In genomic region chr3:86894491-86894890, GRCm38 (mm10) we compare ENCODE assay signal across 21 mouse cellular contexts. TPM values are rescaled to one million over a fixed set of nuclear protein-coding genes. Genes with fewer than 3 reads are reported as not detected.
DNase-seq lines count a peak whose midpoint lies in the region; ATAC-seq and TF ChIP-seq lines count a peak whose summit lies in the region.
"Had no signal": no experiment of that assay in that cellular context is flagged by ENCODE, and none has a peak within 500 bp of the region (broad histone marks: within the 10 kb centered on the region; RNA-seq: fewer than 3 reads in every experiment).

No protein-coding gene starts in this region.

- peak; percentile 33; the same call in 1 of the 2 replicates for TF ChIP-seq EP300 in CH12.LX (IDR thresholded peaks at IDR 0.05; ENCODE audit: low read length)

- no peak overlapping the region for H3K4me2 ChIP-seq in CH12.LX (ENCODE audit: insufficient read depth, low read depth, poor library complexity, severe bottlenecking)
- no peak overlapping the region for H3K4me2 ChIP-seq in hindbrain, embryonic 13.5 days
- H3K4me2 ChIP-seq: liver, embryonic 13.5 days; midbrain, embryonic 11.5 days had no signal

- H3K9ac ChIP-seq in CH12.LX (ENCODE audit: insufficient read depth, low read depth), result no peak overlapping the region
- no peak overlapping the region for H3K9ac ChIP-seq in hindbrain, embryonic 13.5 days
- H3K9ac ChIP-seq: liver, embryonic 13.5 days had no signal

- H3K9me3 ChIP-seq in CH12.LX (replicated peaks; ENCODE audit: low read length), result peaks cover 3% of the 10 kb centered on the region
- H3K9me3 ChIP-seq in hindbrain, embryonic 13.5 days, result no peaks in the 10 kb centered on the region
- H3K9me3 ChIP-seq: G1E; limb, embryonic 10.5 days; liver, embryonic 13.5 days had no signal

- no peak for TF ChIP-seq CTCF in lung, adult 2 months (IDR thresholded peaks at IDR 0.05; ENCODE audit: insufficient read depth, low read length)
- TF ChIP-seq CTCF in CH12.LX (conservative IDR thresholded peaks at IDR 0.05 in 1 of 2, IDR thresholded peaks at IDR 0.05 in 1 of 2; ENCODE audit: low read depth in 2 of 2, low read length in 2 of 2), result no peak

- no peaks in the 10 kb centered on the region for H3K27me3 ChIP-seq in CH12.LX (replicated peaks)
- H3K27me3 ChIP-seq in hindbrain, embryonic 13.5 days, result no peaks in the 10 kb centered on the region
- H3K27me3 ChIP-seq: liver, embryonic 13.5 days had no signal

- TF ChIP-seq RAD21 in CH12.LX (IDR thresholded peaks at IDR 0.05; ENCODE audit: low read depth, low read length), result no peak; the same call in 1 of the 2 replicates

- DNase-seq in lung, postnatal 25 days (ENCODE audit: low spot score), result peak; percentile 23
- no peak for DNase-seq in lung, adult 2 months
- DNase-seq in CH12.LX (ENCODE audit: extremely low read depth), result peak; percentile 77
- DNase-seq in skeletal muscle tissue, adult 2 months (ENCODE audit: low read depth, low spot score), result peak; percentile 1
- DNase-seq in adrenal gland, postnatal 4 days (ENCODE audit: low spot score in 2 of 2), result no peak
- DNase-seq: adrenal gland, postnatal 25 days; cerebellum, adult 18-20 months; cerebellum, postnatal 36 days; gastrocnemius, postnatal 10 days; heart, adult 2 months; heart, postnatal 4 days; kidney, postnatal 14 days; liver, embryonic 13.5 days had no signal

- in situ Hi-C loops in CH12.LX (cut with MboI; ENCODE audit: low pct_ligation_motif_present, low pct_unique_long_range_greater_than_20kb, low sequenced_read_pairs), result no loop called here

- H3K27ac ChIP-seq in CH12.LX (ENCODE audit: insufficient read depth, low read depth), result no peak overlapping the region
- no peak overlapping the region for H3K27ac ChIP-seq in hindbrain, embryonic 13.5 days
- H3K27ac ChIP-seq: heart, adult 2 months; hindbrain, postnatal 0 days; limb, embryonic 10.5 days; liver, embryonic 13.5 days had no signal

- TF ChIP-seq POLR2A in lung, adult 2 months (IDR thresholded peaks at IDR 0.05; ENCODE audit: borderline replicate concordance, extremely low read depth, low read depth, low read length), result no peak
- TF ChIP-seq POLR2A in CH12.LX (IDR thresholded peaks at IDR 0.05; ENCODE audit: low read depth, low read length), result no peak

- ATAC-seq in granulocyte monocyte progenitor cell, adult 5-6 weeks (replicated peaks; ENCODE audit: poor library complexity, severe bottlenecking), result peak; percentile 99
- ATAC-seq in hindbrain, embryonic 13.5 days (ENCODE audit: low FRiP score), result no peak
- ATAC-seq: CD4-positive, CD25-positive, alpha-beta regulatory T cell, adult 4 months; hindbrain, postnatal 0 days; intestine, postnatal 0 days had no signal

- H3K4me1 ChIP-seq in lung, adult 2 months (ENCODE audit: control insufficient read depth, insufficient read depth, low read length), result no peaks in the 10 kb centered on the region
- H3K4me1 ChIP-seq in CH12.LX (ENCODE audit: control insufficient read depth in 1 of 2, insufficient read depth in 2 of 2), result peaks cover 5 to 15% of the 10 kb centered on the region in 2 experiments; a peak in 3 of 4 replicates
- H3K4me1 ChIP-seq in hindbrain, embryonic 13.5 days (replicated peaks), result peaks cover 25% of the 10 kb centered on the region
- H3K4me1 ChIP-seq: liver, embryonic 13.5 days had no signal

- H3K4me3 ChIP-seq in lung, adult 2 months (replicated peaks; ENCODE audit: extremely low read depth, low read depth, low read length), result no peak overlapping the region
- no peak overlapping the region for H3K4me3 ChIP-seq in CH12.LX (replicated peaks in 1 of 3; ENCODE audit: low read depth in 2 of 3, low read length in 2 of 3, poor library complexity in 1 of 3)
- H3K4me3 ChIP-seq in hindbrain, embryonic 13.5 days, result no peak overlapping the region
- H3K4me3 ChIP-seq: heart, adult 2 months; limb, embryonic 10.5 days; liver, embryonic 13.5 days had no signal

- H3K79me2 ChIP-seq in CH12.LX (replicated peaks; ENCODE audit: control insufficient read depth, extremely low read depth, insufficient read depth, poor library complexity, severe bottlenecking), result no peaks in the 10 kb centered on the region

- WGBS in lung, adult 2 months, result 72% methylated on average over 2 of the region's 2 CpGs
- WGBS in hindbrain, embryonic 13.5 days, result 91% methylated on average over 2 of the region's 2 CpGs

- no peaks in the 10 kb centered on the region for H3K36me3 ChIP-seq in CH12.LX (replicated peaks in 1 of 2; ENCODE audit: control insufficient read depth in 1 of 2, insufficient read depth in 1 of 2, low read length in 1 of 2)
- H3K36me3 ChIP-seq in hindbrain, embryonic 13.5 days, result no peaks in the 10 kb centered on the region
- H3K36me3 ChIP-seq: G1E; limb, embryonic 10.5 days; liver, embryonic 13.5 days had no signal

- dilution Hi-C loops in CH12.LX (cut with MboI; ENCODE audit: extremely low pct_ligation_motif_present, extremely low pct_unique_long_range_greater_than_20kb, low sequenced_read_pairs), result no loop called here

TF ChIP-seq in CH12.LX, 34 proteins besides CTCF, POLR2A, EP300 and RAD21:
- TF ChIP-seq NELFE (IDR thresholded peaks at IDR 0.05; ENCODE audit: low read depth, low read length), result no peak
- peak; percentile 89 for TF ChIP-seq MEF2A (IDR thresholded peaks at IDR 0.05; ENCODE audit: borderline replicate concordance, low read depth, low read length)

RNA-seq across cellular contexts. Expression of gene Dclk2, which starts 26.2 kb away (rescaled TPM):
- 3.5 and 4.0 TPM in 2 replicates for polyA plus RNA-seq in lung, adult 2 months (2012; rRNA removed)
- total RNA-seq in CH12.LX (2012; rRNA removed) (0.71 and 0.93 TPM in 2 replicates), CH12.LX (2014; rRNA removed) (0.84 and 1.0 TPM in 2 replicates)
- polyA plus RNA-seq in CH12.LX (2012; ENCODE audit: insufficient read length, low read depth), result 2.0 and 2.5 TPM in 2 replicates
- total RNA-seq in granulocyte monocyte progenitor cell, adult 5-6 weeks (2014; fragmentation: Nextera tagmentation), result 0.62 and 1.6 TPM in 2 replicates
- total RNA-seq in granulocyte monocyte progenitor cell, adult 5-6 weeks (2017), result under 0.01 and 0.30 TPM in 2 replicates
- polyA plus RNA-seq in hindbrain, embryonic 13.5 days (2015; fragmentation: Nextera tagmentation; extraction: Ambion mirVana), result 82.5 and 82.9 TPM in 2 replicates
- 10 to 100 TPM; 18.8 to 19.2 TPM for total RNA-seq in adrenal gland, postnatal 4 days (2021)
- polyA plus RNA-seq: G1E had no signal

Comparison
In these comparisons a context has a peak if more than half of its experiments do, and no peak if none do; other contexts are left out.
1. DNase-seq: peak in lung, postnatal 25 days (single experiment), CH12.LX (single experiment) and skeletal muscle tissue, adult 2 months (single experiment); none in lung, adult 2 months (single experiment) and adrenal gland, postnatal 4 days (0 of 2).
2. RNA of gene Dclk2, which starts 26.2 kb away (total RNA-seq): 18.8 to 19.2 TPM in adrenal gland, postnatal 4 days; 0.71 to 1.0 TPM in CH12.LX and under 0.01 to 1.6 TPM in granulocyte monocyte progenitor cell, adult 5-6 weeks; every median in the first group is over 4 times any median in the second.